Comparison of ENCODE assay signal across 31 mouse cellular contexts in genomic region chr7:18987747-18988146, GRCm38 (mm10). TPM values are rescaled to one million over a fixed set of nuclear protein-coding genes. Genes with fewer than 3 reads are reported as not detected.
"Had no signal": no experiment of that assay in that cellular context is flagged by ENCODE, and none has a peak within 500 bp of the region (broad histone marks: within the 10 kb centered on the region; RNA-seq: fewer than 3 reads in every experiment).

No protein-coding gene starts in this region.

- H3K9me3 ChIP-seq: heart, embryonic 10.5 days; heart, embryonic 12.5 days; hindbrain, embryonic 10.5 days; hindbrain, embryonic 12.5 days; intestine, embryonic 15.5 days; limb, embryonic 10.5 days; limb, embryonic 12.5 days; liver, embryonic 13.5 days; liver, embryonic 15.5 days had no signal

- H3K4me2 ChIP-seq: heart, embryonic 12.5 days; hindbrain, embryonic 12.5 days; hindbrain, embryonic 14.5 days; intestine, embryonic 15.5 days; limb, embryonic 12.5 days; liver, embryonic 11.5 days; liver, embryonic 13.5 days; liver, embryonic 15.5 days had no signal

- H3K9ac ChIP-seq: heart, embryonic 12.5 days; hindbrain, embryonic 12.5 days; hindbrain, embryonic 14.5 days; intestine, embryonic 15.5 days; limb, embryonic 12.5 days; liver, embryonic 13.5 days; liver, embryonic 15.5 days had no signal

- H3K27ac ChIP-seq: heart, embryonic 10.5 days; hindbrain, embryonic 10.5 days; hindbrain, embryonic 12.5 days; hindbrain, embryonic 14.5 days; intestine, embryonic 15.5 days; layer of hippocampus, adult 2 months; left cerebral cortex, adult 2 months; limb, embryonic 10.5 days; limb, embryonic 12.5 days; liver, embryonic 13.5 days; liver, embryonic 15.5 days had no signal

- DNase-seq: gastrocnemius, postnatal 10 days; gastrocnemius, postnatal 25 days; heart, adult 18-20 months; heart, postnatal 10 days; heart, postnatal 4 days; kidney, adult 18-20 months; kidney, adult 8-10 months; kidney, postnatal 10 days; kidney, postnatal 25 days; kidney, postnatal 4 days; liver; liver, embryonic 13.5 days had no signal

- H3K36me3 ChIP-seq: heart, embryonic 10.5 days; heart, embryonic 12.5 days; hindbrain, embryonic 10.5 days; hindbrain, embryonic 12.5 days; intestine, embryonic 15.5 days; limb, embryonic 10.5 days; limb, embryonic 12.5 days; liver, embryonic 13.5 days; liver, embryonic 15.5 days had no signal

- H3K4me3 ChIP-seq: heart, embryonic 10.5 days; heart, embryonic 12.5 days; hindbrain, embryonic 10.5 days; hindbrain, embryonic 12.5 days; intestine, embryonic 15.5 days; layer of hippocampus, adult 2 months; left cerebral cortex, adult 2 months; limb, embryonic 10.5 days; limb, embryonic 12.5 days; liver, embryonic 13.5 days; liver, embryonic 15.5 days had no signal

- ATAC-seq: hindbrain, embryonic 16.5 days; inflammation-experienced regulatory T-cells, adult 6 months; intestine, embryonic 15.5 days; intestine, postnatal 0 days had no signal

RNA-seq across cellular contexts. Expression of gene Nanos2, which starts 0.5 kb away (rescaled TPM):
- polyA plus RNA-seq: heart, embryonic 10.5 days; heart, embryonic 12.5 days; heart, embryonic 14.5 days; heart, embryonic 16.5 days; inflammation-experienced regulatory T-cells, adult 6 months; intestine, embryonic 15.5 days; intestine, postnatal 0 days; kidney, embryonic 14.5 days; kidney, embryonic 16.5 days; limb, embryonic 10.5 days; limb, embryonic 12.5 days; liver, embryonic 11.5 days; liver, embryonic 13.5 days; liver, embryonic 15.5 days had no signal

RNA-seq across cellular contexts. Expression of gene Foxa3, which starts 35.6 kb away (rescaled TPM):
- polyA plus RNA-seq: heart, embryonic 14.5 days; hindbrain, embryonic 10.5 days; hindbrain, embryonic 14.5 days; hindbrain, embryonic 16.5 days; inflammation-experienced regulatory T-cells, adult 6 months; kidney, embryonic 14.5 days; limb, embryonic 10.5 days had no signal
